Mouse (Mus musculus) CH12.LX (cell line): ENCODE results near the gene Lipt2.

Experiments used
- CTCF ChIP-seq, 2 experiments: IDR thresholded peaks in 1 of 2; conservative IDR thresholded peaks in 1 of 2; 2 replicates each; pipeline ENCODE4 v1.5.1; 2011 to 2012; ENCODE audit warnings: low read depth in 2 of 2, low read length in 2 of 2, improper control_type of control experiment in 1 of 2, inconsistent platforms in 1 of 2, mild to moderate bottlenecking in 1 of 2, moderate library complexity in 1 of 2
- EP300 ChIP-seq: IDR thresholded peaks from 2 replicates; pipeline ENCODE4 v1.6.1; 2011; ENCODE audit warnings: low read length, improper control_type of control experiment
- MAX ChIP-seq: IDR thresholded peaks from 2 replicates; pipeline ENCODE4 v1.6.1; 2011; ENCODE audit warnings: low read length, improper control_type of control experiment
- POLR2A ChIP-seq: IDR thresholded peaks from 2 replicates; pipeline ENCODE4 v1.6.1; 2011; ENCODE audit warnings: low read depth, mild to moderate bottlenecking, improper control_type of control experiment, low read length
- POLR2AphosphoS2 ChIP-seq: IDR thresholded peaks from 2 replicates; pipeline ENCODE4 v1.6.1; 2011; ENCODE audit warnings: low read depth, low read length, improper control_type of control experiment
- RAD21 ChIP-seq: IDR thresholded peaks from 2 replicates; pipeline ENCODE4 v1.6.1; 2011; ENCODE audit warnings: low read depth, mild to moderate bottlenecking, low read length, improper control_type of control experiment, moderate library complexity
- USF1 ChIP-seq: IDR thresholded peaks from 2 replicates; pipeline ENCODE4 v1.6.1; 2014; ENCODE audit warnings: low read depth, mild to moderate bottlenecking, inconsistent platforms, low read length, improper control_type of control experiment
- ZNF384 ChIP-seq: IDR thresholded peaks from 2 replicates; pipeline ENCODE4 v1.6.1; 2012; ENCODE audit warnings: low read depth, low read length, improper control_type of control experiment, inconsistent platforms

- no peak for TF ChIP-seq MAX
- TF ChIP-seq USF1: no peak
- TF ChIP-seq CTCF (conservative IDR thresholded peaks at IDR 0.05 in 1 of 2, IDR thresholded peaks at IDR 0.05 in 1 of 2; ENCODE audit: low read depth in 2 of 2, low read length in 2 of 2): no peak
- TF ChIP-seq ZNF384: no peak
- TF ChIP-seq POLR2AphosphoS2: no peak
- TF ChIP-seq EP300: no peak
- TF ChIP-seq POLR2A: no peak
- no peak for TF ChIP-seq RAD21
Measured at GRCm38 (mm10) chr7:100190167-100190566, 31.1 kb downstream of the Lipt2 start.
